Mouse (Mus musculus) cerebellum, postnatal 36 days (tissue): Measurements from ENCODE around the gene Gm13212.
"Not testable (repeated sequence)": the region's sequence is repeated elsewhere in the genome, so short reads cannot be mapped to it uniquely, and the experiment has no call there.

Source experiments
- DNase-seq, 2 experiments: peaks; one replicate each; pipeline ENCODE4 v3.0.0; 2021 to 2022; ENCODE audit warnings: mixed read lengths in 2 of 2

The Gm13212 gene

GRCm38 (mm10) chr4:145585078-145585477, at the start of gene Gm13212:
Gene Gm13212, plus strand, starts transcription at chr4:145585166.
- DNase-seq: not testable (repeated sequence)

- DNase-seq: not testable (repeated sequence)
Observed at GRCm38 (mm10) chr4:145543861-145544260, 41.1 kb upstream of the Gm13212 start.

GRCm38 (mm10) chr4:145545106-145545505, 39.9 kb upstream of the Gm13212 start:
- DNase-seq: not testable (repeated sequence)

GRCm38 (mm10) chr4:145545734-145546349, 39.1 kb upstream of the Gm13212 start:
- DNase-seq: not testable (repeated sequence)

GRCm38 (mm10) chr4:145546477-145546876, 38.5 kb upstream of the Gm13212 start:
- not testable (repeated sequence) for DNase-seq

- no peak for DNase-seq
Observed at GRCm38 (mm10) chr4:145556680-145557079, 28.3 kb upstream of the Gm13212 start.

- no peak for DNase-seq
Observed at GRCm38 (mm10) chr4:145559505-145560099, 25.4 kb upstream of the Gm13212 start.

GRCm38 (mm10) chr4:145564111-145564821, 20.7 kb upstream of the Gm13212 start:
- DNase-seq: no peak

- DNase-seq: not testable (repeated sequence)
Observed at GRCm38 (mm10) chr4:145570461-145570860, 14.5 kb upstream of the Gm13212 start.

GRCm38 (mm10) chr4:145576623-145577022, 8.3 kb upstream of the Gm13212 start:
- DNase-seq: not testable (repeated sequence)

- not testable (repeated sequence) for DNase-seq
Observed at GRCm38 (mm10) chr4:145580333-145580732, 4.6 kb upstream of the Gm13212 start.

- not testable (repeated sequence) for DNase-seq
Observed at GRCm38 (mm10) chr4:145586046-145586445, 1.1 kb downstream of the Gm13212 start.

- not testable (repeated sequence) for DNase-seq
Observed at GRCm38 (mm10) chr4:145594183-145594582, 9.2 kb downstream of the Gm13212 start.

- DNase-seq: not testable (repeated sequence)
Observed at GRCm38 (mm10) chr4:145594798-145595197, 9.8 kb downstream of the Gm13212 start.

GRCm38 (mm10) chr4:145640416-145641185, 55.6 kb downstream of the Gm13212 start:
- not testable (repeated sequence) for DNase-seq

GRCm38 (mm10) chr4:145670385-145670784, 85.4 kb downstream of the Gm13212 start, which contains the start of gene Zfp980:
Gene Zfp980, plus strand, starts transcription at chr4:145670685.
- DNase-seq: not testable (repeated sequence)

GRCm38 (mm10) chr4:145674286-145674780, 89.4 kb downstream of the Gm13212 start:
- DNase-seq: not testable (repeated sequence)
